Mouse (Mus musculus): ENCODE results near the gene Tpt1.
"Not testable (repeated sequence)": the region's sequence is repeated elsewhere in the genome, so short reads cannot be mapped to it uniquely, and the experiment has no call there.

Gene Tpt1

DNA sequence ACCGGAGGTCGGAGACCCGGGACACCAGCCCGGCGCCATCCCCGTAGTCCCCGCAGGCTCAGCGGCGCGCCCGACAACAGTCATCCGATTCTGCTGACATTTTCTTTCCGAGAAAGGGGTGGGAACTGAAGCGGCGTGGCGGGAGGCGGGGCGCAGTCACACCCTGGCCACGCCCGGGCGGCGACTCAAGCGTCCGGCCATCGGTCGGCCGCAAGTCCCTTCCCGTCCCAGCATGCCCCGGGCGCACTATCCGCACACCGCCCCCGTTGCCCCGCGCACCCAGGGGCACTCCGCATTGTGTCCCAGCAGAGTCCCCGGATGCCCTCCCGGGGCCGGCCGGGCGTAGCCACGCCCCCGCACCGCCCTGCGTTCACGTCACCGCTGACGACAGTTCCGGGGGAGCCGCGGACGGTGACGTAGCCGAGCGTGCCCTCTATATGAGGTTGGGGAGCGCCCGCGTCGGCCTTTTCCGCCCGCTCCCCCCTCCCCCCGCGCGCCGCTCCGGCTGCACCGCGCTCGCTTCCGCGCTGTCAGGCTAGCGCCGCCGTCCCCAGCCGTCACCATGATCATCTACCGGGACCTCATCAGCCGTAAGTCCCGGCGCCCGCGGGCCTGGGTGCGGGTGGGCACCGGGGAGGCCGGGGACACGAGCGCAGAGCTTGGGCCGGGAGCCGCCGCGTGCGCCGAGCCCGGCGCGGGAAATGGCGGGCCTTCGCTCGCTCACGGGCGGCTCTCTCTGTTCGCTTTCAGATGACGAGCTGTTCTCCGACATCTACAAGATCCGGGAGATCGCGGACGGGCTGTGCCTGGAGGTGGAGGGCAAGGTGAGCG is at the start of gene Tpt1:
Tpt1 (plus strand) TSS at position 227 of the 831 bp plus-strand sequence.
- DNase-seq (ENCODE audit: low read depth), result peak; percentile 98

DNA sequence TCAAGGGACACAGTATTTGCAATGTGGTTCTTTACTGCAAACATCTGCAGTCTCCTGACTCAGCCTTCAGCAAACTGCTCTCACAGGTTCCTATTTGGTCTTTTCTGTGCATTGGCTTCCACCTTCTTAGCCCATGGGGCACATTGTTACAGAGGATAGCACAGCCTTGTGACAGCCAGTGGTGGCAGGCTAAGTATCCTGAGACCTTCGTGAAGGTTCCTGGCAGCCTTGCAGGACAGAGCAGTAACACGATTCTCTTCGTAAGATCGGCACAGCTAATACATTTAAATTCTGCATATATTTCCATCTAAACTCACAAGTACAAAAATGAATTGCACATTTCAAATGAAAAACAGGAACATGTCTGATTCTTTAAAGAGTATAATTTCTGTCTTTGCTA is 49.0 kb upstream of the Tpt1 start:
- no peak for DNase-seq (ENCODE audit: low read depth)

DNA sequence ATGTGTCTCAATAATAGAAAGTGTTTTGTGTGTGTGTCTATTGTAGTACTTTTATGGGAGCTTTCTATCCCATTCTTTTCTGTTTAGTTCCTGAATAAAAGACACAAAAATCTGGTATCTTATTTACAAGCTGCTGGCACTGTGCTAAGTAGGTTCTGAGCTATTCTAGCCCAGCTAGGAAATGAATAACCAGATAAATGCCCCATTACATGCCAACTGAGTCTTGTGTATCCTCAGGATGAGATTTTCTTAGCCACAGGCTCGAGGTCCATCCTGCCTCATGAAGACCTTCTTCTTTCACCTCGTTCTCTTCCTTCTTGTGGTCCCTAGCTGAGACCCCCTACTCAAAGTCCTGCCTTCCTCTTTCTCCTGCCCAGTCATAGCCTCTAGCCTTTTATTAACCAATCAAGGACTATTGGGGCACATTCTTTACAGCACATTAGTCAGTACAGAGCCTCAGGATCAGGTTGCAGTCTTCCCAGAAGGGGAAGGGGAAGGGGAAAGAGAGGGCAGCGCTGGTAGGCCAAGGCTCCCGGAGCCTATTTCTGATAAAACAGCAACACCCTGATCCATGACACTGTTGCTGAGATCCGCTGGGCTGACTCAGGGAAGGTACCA is 47.0 kb upstream of the Tpt1 start:
- no peak for DNase-seq (ENCODE audit: low read depth)

DNA sequence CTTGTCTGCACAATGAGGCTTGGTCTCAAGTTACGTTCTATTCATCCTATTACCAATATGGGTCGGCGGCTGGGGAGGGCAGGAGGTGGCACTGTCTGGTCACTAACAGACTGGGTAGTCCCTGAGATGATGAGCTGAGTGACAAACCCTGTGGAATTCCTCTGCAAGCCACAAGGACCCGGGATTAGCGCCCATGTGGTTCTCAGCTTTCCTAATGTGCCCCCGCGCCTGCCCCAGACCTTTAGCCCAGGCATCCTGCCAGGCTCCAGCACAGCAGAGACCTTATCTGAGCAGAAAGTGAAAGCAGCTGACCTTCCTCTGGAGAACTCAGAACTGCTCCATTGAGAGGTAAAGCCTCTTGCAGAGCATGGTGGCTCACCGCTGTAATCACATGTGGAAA is 37.1 kb upstream of the Tpt1 start:
- DNase-seq (ENCODE audit: low read depth), result no peak

DNA sequence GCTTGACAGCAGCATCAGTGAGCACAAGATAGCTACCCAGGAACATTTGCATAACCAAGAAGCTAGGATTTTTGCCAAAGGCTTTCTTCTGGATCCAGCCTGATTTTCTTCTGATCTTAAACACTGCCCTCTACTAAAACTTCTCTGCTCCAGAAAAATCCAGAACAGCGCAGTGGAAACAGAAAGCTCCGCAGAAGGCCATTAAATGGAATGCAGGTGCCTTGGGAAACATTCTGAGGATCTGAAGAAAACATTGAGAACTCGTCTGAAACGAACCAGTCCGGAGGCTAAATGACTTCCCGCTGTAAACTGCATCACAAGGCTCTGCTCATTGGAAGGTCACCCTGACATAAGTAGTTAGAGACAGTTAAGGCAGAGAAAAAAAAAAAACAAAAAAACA is 35.0 kb upstream of the Tpt1 start:
- no peak for DNase-seq (ENCODE audit: low read depth)

DNA sequence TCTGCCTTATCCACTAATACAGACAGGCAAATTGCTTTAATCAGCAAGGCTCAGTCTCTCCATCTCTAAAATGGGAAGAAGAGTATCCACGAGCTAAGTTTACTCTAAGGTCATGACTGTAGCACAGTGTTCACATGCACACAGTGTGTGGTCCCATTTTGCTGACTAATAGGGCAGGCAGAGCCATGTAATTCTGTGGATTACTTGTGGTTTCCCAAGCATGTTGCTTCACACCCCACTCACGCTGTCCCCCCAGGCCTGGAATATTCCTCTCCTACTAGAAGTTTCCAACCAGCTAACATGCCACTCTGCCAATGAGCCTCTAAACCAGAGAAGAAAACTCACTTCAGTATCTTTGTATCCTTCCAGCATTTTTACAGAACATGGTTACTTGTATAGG is 26.4 kb upstream of the Tpt1 start:
- no peak for DNase-seq (ENCODE audit: low read depth)

DNA sequence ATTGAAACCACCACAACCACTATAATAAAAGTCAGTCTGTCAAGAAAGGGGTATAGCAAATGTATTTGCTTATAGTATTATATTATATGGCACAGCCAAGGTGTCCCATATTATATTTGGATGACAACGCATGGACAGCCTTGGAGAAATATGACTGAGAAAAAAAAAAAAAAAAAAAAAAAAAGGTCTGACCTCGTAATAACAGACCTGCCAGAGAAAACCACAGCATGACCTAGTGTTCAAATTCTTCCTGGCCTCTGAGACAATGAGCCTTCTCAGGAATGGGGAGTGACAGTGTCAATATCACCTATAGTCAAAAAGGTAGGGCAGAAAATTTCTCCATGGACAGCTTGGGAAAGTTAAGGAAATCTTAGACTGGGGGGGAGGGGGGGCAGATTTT is 25.6 kb upstream of the Tpt1 start:
- no peak for DNase-seq (ENCODE audit: low read depth)

DNA sequence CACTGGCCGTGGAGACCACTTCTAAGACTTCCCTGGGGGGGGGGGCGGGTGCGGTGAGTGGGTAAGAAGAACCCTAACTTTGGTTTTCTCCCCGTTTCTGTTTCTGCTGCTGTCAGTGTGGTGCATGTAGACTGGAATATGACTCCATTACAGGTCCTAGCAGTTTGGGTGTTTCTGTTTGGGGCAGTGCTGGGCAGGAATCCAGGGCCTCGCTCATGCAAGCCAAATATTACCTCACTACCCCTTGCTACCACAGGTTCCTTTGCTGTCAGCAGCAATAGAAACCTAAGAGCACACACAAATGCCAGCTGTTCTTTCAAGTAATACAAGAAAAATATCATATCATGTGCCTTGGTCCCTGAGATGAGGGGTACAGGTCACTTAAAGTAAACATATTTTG is 24.9 kb upstream of the Tpt1 start:
- DNase-seq (ENCODE audit: low read depth), result no peak

DNA sequence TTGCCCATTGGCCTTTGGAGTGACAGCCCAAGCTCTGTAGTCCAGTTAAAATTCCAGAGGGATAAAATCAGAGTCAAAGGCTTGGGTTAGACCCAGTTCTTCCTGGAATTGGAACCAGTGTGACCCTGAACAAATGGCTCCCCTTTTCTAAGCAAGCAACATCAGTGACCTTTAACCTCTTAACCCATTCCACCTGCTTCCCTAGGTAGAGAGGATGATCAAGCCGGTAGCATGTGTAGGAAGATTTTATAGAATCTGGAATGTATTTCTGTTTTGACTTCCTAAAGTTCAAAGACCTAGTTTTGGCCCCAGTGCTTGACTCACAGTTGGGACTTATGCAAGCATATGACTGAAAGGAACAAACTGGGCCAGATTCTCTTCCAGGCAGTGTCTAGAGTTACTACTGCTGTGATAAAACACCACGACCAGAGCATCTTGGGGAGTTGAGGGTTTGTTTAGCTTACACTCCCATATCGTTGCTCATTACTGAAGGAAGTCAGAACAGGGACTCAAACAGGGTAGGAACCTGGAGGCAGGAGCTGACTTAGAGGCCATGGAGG is 18.0 kb upstream of the Tpt1 start:
- no peak for DNase-seq (ENCODE audit: low read depth)

DNA sequence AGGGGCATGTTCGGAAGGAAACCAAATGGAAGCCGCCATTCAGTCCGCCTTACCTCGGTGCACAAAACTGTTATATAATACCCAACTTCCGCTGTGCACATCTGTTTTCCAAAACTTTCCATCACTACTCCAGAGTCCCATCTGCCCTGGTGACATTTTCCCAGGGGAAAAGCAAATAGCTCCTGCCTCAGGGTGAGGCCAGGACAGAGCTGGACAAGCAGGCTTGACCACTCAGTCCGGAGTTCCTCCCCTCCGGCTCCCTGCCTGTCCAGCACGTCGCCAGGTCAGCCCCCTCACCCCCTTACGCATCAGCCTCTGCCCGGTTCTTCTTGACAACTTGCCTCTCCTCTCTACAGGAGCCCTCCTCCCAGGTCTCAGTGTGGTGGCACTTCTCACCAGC is 16.7 kb upstream of the Tpt1 start:
- no peak for DNase-seq (ENCODE audit: low read depth)

DNA sequence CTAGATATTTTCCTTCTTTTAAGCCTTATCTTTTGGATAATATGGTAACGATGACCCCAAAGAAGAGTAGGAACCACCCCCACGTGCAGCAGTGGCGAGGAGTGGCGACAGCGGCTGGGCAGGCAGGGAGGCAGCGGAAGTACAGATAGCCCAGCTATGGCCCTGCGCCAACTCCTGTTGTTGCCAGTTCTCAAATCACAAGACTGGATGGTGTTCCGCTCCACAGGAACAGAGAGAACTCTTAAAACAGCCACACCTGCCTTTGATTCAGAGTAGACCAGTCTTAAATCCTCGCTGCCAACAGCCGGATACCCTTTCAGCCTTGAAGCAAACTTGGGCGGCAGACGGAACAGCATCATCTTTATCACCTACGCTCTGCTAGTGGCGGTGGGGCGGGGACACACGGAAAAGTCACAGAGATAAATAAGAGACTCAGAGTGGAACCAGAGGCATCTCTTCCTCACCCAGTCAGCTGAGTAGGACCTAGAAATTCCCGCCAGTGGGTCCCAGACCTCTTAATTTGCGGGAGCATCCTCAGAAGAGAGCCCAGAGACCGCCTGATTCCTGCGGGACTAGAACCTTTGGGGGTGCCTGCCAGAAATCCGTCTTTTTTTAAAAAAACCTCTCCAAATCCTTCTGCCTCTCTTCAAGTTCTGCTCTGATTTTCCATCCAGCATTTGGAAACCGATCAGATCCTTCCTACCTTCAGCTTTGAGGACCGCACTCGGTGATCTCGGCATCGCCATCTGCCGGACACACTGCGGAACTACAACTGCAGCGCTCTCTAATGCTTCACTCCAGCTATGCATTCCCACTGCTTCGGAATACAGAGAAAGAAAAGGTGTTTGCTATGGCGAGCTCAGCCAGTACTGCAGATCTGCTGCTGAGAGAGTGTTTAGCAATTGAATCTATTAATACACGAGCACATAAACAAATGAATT is 15.8 kb upstream of the Tpt1 start:
- peak; percentile 89 for DNase-seq (ENCODE audit: low read depth)

DNA sequence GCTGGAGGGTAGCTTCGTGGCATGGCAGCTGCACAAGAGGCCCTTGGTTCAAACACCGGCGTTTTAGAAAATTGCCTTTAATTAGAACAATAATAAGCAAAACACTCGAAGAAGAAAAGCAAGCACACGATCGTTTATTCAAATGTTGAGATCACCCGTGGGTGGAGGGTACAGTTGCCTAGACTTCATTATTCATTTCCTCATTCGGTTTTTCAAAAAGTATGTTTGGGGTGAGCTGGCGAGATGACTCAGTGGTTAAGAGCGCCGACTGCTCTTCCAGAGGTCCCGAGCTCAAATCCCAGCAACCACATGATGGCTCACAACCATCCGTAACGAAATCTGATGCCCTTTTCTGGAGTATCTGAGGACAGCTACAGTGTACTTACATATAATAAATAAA is 15.1 kb upstream of the Tpt1 start:
- not testable (repeated sequence) for DNase-seq (ENCODE audit: low read depth)

DNA sequence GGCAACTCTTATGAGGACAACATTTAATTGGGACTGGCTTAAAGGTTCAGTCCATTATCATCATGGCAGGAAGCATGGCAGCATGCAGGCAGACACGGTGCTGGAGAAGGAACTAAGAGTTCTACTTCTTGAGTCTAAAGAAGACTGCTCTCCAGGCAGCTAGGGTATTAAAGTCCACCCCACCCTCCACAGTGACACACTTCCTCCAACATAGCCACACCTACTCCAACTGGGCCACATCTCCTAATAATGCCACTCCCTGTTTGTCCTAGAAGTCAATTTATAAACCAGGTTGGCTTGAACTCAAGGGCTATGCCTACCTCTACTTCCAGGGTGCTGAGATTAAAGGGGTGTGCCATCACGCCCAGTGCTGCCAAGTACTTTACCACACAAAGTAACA is 12.9 kb upstream of the Tpt1 start:
- DNase-seq (ENCODE audit: low read depth), result no peak

DNA sequence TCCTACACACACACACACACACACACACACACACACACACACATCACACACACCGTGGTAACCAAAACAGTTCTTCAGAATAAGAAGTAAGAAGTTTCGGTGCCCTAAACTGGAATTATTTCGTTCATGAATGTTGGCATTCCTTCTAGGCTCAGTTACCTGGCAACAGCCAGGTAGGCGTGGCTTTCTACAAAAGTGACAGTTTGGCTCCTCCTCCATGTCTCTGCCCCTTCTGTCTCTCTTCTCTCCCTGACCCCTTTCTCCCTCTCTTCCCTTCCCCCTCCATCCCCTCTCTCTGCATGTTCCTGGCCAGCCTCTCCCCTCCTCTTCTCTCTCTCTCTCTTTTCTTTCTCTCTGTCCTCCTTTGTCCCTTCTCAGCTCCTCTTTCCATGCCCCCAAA is 11.9 kb upstream of the Tpt1 start:
- DNase-seq (ENCODE audit: low read depth), result no peak

DNA sequence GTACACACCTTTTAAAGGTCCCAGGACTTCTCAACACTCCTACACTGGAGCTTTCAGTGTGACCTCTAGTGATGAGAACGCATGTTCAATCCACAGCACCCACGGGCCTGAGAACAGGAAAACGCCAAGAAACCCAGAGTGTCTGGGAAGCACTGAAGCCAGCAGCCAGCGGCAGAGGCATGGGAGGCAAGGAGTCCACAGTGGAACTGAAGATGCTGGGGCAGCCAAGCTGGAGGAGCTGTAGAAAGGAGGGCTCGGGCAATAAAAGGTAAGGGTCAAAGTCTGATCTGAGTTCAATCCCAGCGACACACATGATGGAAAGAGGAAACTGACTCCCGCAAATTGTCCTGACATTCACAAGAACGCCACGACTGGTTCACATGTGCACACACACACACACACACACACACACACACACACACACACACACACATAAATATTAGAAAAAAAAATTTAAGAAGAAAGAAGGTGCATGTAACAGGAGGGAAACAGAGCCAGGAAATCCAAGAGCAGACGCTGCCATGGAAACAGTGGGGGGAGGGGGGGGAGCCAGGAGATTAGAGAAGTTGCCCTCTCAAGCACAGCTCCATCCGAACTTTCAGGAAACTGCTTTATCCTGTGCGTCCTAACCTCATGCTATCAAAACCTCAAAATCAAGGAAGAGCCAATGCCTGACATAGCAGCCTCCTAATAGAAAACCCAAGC is 11.2 kb upstream of the Tpt1 start:
- peak; percentile 41 for DNase-seq (ENCODE audit: low read depth)

DNA sequence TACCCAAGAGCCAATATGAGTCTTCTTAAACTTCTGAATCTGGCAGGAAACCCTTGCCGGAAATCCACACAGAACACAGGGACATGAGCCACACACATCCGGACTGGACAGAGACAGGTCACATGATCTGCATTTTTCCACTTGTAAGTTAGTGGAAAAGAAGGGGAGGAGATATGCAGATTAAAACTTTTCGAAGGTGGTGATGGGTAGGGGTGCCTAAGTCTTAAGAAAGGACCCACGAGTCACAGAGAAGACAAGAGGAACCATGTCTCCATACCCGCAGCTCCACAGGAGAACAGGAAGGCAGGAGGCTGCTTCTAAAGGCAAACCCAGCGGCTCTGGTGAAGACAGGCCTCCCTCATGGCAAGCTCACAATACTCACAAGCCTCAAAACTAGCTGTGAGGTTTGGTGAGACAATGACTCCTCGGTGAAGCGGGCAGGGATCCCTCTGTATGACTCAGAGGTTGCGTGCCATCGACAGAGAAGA is 10.6 kb upstream of the Tpt1 start:
- peak; percentile 93 for DNase-seq (ENCODE audit: low read depth)

DNA sequence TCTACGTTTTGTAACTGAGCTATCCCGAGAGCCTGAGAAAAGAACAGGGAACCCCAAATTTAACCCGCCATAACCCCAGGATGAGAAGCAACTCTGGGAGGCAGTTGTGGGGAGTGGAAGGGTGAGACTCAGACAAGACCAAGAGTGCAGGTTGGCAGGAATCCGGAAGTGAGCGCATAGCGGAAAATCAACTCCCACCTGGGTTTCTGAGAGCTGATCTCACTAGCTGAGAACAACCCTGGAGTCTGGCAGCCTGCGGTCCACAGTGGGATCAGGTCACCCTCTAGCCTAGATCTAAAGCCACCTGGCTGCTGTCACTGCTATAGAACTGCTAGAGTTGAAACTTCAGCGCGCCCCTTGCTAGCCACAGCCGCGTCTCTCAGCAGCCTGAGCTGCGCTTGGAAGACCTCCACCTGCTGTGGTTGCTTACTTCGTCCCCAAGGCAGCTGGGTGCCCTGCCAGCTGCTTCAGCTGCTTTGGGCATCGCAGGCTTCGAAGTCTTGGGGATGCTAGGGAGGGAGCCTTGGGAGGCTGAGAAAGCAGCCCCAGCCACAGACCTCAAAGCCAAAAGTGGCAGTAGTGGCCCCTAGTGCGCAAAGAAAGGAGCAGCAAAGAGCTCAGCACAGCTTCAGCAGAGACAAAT is 10.0 kb upstream of the Tpt1 start:
- DNase-seq (ENCODE audit: low read depth), result peak; percentile 90

DNA sequence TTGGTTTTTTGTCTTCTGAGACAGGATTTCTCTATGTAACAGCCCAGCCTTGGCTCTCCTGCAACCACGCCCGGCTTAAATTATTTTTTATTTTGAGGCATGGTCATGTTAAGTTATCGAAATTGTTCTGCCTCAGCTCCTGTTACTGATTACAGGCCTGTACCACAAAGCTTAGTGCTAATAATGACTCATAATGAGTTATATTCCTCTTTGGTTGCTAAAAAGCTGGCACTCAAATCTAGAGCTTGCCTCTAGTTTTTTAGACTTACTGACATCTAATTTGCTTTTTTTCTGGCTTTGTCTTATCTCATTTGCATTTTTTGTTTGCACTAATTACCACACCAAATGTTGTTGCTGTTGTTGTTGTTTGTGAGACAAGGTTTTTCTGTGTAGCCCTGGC is 8.3 kb upstream of the Tpt1 start:
- no peak for DNase-seq (ENCODE audit: low read depth)

DNA sequence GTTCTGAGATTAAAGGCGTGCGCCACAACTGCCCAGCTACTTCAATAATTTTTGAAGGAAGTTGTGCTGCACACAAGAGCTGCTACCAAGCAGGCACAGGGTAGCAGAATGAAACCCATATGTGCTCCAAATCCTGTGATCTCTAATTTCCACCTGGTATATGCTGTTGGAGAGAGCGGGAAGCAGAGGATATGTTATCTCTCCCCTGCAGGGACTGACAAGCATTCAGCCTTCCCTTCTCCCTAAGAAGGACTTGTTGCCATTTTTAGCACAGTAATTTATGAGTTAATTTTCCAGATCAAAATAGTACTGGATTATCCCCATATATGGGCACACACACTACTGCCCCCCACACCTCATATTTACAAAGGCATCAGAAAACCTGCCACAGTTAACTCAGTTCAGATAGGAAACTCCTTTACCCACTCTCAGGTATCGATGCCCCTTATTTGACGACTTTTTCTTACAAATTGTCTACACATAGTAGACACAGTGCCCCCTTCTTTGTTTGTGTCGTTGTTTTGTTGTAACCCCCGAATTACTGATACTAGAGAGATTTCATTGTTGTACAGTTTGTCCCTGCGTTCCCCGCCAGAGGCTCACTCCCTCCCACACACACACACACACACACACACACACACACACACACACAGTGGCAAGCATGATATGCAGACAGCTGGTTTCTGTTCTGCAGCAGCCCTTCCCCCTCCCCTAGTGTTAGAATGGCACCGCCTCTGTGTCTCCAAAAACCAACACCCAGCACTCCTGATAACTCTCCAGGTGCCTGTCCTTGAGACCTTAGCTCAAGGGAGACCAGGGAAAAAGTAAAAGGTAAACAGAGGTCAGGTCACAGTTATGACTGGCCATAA is 7.6 kb upstream of the Tpt1 start:
- peak; percentile 68 for DNase-seq (ENCODE audit: low read depth)

DNA sequence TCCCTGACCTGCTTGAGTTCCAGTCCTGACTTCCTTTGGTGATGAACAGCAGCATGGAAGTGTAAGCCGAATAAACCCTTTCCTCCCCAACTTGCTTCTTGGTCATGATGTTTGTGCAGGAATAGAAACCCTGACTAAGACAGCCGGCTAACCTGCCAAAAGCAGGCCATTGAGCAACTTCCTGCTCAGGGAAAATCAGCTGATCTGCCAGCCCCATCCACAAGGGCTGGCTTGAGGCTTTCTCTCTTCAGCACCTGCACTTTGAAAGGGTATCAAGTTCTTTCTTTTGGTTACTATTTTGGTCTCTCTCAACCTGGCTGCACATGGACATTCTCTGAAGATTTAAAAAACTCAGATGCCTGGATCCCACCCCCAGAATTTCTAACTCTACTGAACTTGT is 3.1 kb upstream of the Tpt1 start:
- DNase-seq (ENCODE audit: low read depth), result not testable (repeated sequence)

Data from induced T-regulatory cell, adult 2 months (primary cell).